Mouse (Mus musculus) liver, embryonic 12.5 days (tissue): ENCODE data around the gene C1qtnf6. TPM values are rescaled to one million over a fixed set of nuclear protein-coding genes. Genes with fewer than 3 reads are reported as not detected.

Source experiments
- ATAC-seq: fragments of 200-750 bp; cut with Nextera tagmentation; 2 replicates; pipeline ENCODE4 v1.8.0; 2017; ENCODE audit warnings: moderate number of reproducible peaks, mild to moderate bottlenecking, moderate library complexity
- H3K27ac ChIP-seq: fragments of 300-500 bp; sonication (generic); 2 replicates; pipeline ENCODE4 v1.5.1; 2016; ENCODE audit warnings: mild to moderate bottlenecking
- H3K27me3 ChIP-seq: fragments of 300-500 bp; sonication (generic); replicated peaks from 2 replicates; pipeline ENCODE4 v1.6.1; 2016; ENCODE audit warnings: mild to moderate bottlenecking, moderate library complexity
- H3K36me3 ChIP-seq: fragments of 300-500 bp; sonication (generic); 2 replicates; pipeline ENCODE4 v1.6.1; 2016; ENCODE audit warnings: mild to moderate bottlenecking, moderate library complexity
- H3K4me1 ChIP-seq: fragments of 300-500 bp; sonication (generic); 2 replicates; pipeline ENCODE4 v1.6.1; 2016
- H3K4me2 ChIP-seq: fragments of 300-500 bp; sonication (generic); 2 replicates; pipeline ENCODE4 v1.6.1; 2016; ENCODE audit warnings: mild to moderate bottlenecking, moderate library complexity
- H3K4me3 ChIP-seq: fragments of 300-500 bp; sonication (generic); 2 replicates; pipeline ENCODE4 v1.5.1; 2016; ENCODE audit warnings: mild to moderate bottlenecking, moderate library complexity
- H3K9ac ChIP-seq: fragments of 300-500 bp; sonication (generic); 2 replicates; pipeline ENCODE4 v1.6.1; 2016; ENCODE audit warnings: mild to moderate bottlenecking, moderate library complexity
- H3K9me3 ChIP-seq: fragments of 300-500 bp; sonication (generic); replicated peaks from 2 replicates; pipeline ENCODE4 v1.6.1; 2016; ENCODE audit warnings: mild to moderate bottlenecking, moderate library complexity
- WGBS: fragments of 180-500 bp; shearing (Covaris S2); methylation state at CpG from one replicate; pipeline ENCODE4 v1.1.7; 2016; ENCODE audit not compliant: insufficient replicate concordance; 5-methylcytosine and 5-hydroxymethylcytosine counted together
- polyA plus RNA-seq: library from polyadenylated mRNA; unstranded; fragments of >200 nt; fragmentation: Nextera tagmentation; extraction: Ambion mirVana; gene quantifications from 2 replicates; pipeline ENCODE4 v1.2.1, GENCODE M21; 2016

C1qtnf6 gene
- polyA plus RNA-seq, 1 experiment from 2014 or later = 5.6 TPM

- Histone ChIP-seq H3K9me3 (no peaks in the 10 kb centered on the region), H3K4me2 (no peak overlapping the region), H3K27ac (no peak overlapping the region), H3K9ac (no peak overlapping the region), H3K4me3 (no peak overlapping the region), H3K4me1 (peaks cover 4% of the 10 kb centered on the region; the same call in 1 of the 2 replicates), H3K27me3 (peaks cover 86% of the 10 kb centered on the region), H3K36me3 (no peaks in the 10 kb centered on the region)
- 60% methylated on average over 7 of the region's 7 CpGs for WGBS
- ATAC-seq = no peak
Measured at GRCm38 (mm10) chr15:78542767-78543303, 11.6 kb upstream of the C1qtnf6 start.

GRCm38 (mm10) chr15:78542098-78542766 is 11.0 kb upstream of the C1qtnf6 start:
- no peaks in the 10 kb centered on the region for H3K36me3 ChIP-seq
- H3K4me2 ChIP-seq = no peak overlapping the region
- H3K9ac ChIP-seq = no peak overlapping the region
- no peaks in the 10 kb centered on the region for H3K9me3 ChIP-seq
- WGBS = 63% methylated on average over 3 of the region's 3 CpGs
- no peak for ATAC-seq
- no peak overlapping the region for H3K4me3 ChIP-seq
- peaks cover 88% of the 10 kb centered on the region for H3K27me3 ChIP-seq
- H3K4me1 ChIP-seq = no peaks in the 10 kb centered on the region
- H3K27ac ChIP-seq = no peak overlapping the region

GRCm38 (mm10) chr15:78541606-78542005 is 10.4 kb upstream of the C1qtnf6 start:
- 53% methylated on average over 3 of the region's 3 CpGs for WGBS
- Histone ChIP-seq H3K4me1 (no peaks in the 10 kb centered on the region), H3K9me3 (no peaks in the 10 kb centered on the region), H3K27ac (no peak overlapping the region), H3K9ac (no peak overlapping the region), H3K27me3 (peaks cover 88% of the 10 kb centered on the region), H3K4me3 (no peak overlapping the region), H3K36me3 (no peaks in the 10 kb centered on the region), H3K4me2 (no peak overlapping the region)
- no peak for ATAC-seq

- no peak for ATAC-seq
- H3K4me3 ChIP-seq = no peak overlapping the region
- H3K9me3 ChIP-seq = no peaks in the 10 kb centered on the region
- H3K27me3 ChIP-seq = peaks cover 89% of the 10 kb centered on the region
- no peak overlapping the region for H3K4me2 ChIP-seq
- H3K4me1 ChIP-seq = 0 out of 2 replicates have a peak, but pooled peaks cover 4% of the 10 kb centered on the region
- no peak overlapping the region for H3K9ac ChIP-seq
- no peak overlapping the region for H3K27ac ChIP-seq
- WGBS = 56% methylated on average over 3 of the region's 3 CpGs
- H3K36me3 ChIP-seq = no peaks in the 10 kb centered on the region
Measured at GRCm38 (mm10) chr15:78541036-78541435, 9.8 kb upstream of the C1qtnf6 start.

- no peak for ATAC-seq
- Histone ChIP-seq H3K4me3 (no peak overlapping the region), H3K27me3 (peaks cover 49% of the 10 kb centered on the region), H3K9me3 (no peaks in the 10 kb centered on the region), H3K9ac (no peak overlapping the region), H3K36me3 (no peaks in the 10 kb centered on the region), H3K4me1 (peaks cover 26% of the 10 kb centered on the region), H3K27ac (no peak overlapping the region), H3K4me2 (no peak overlapping the region)
- 61% methylated on average over 10 of the region's 10 CpGs for WGBS
Measured at GRCm38 (mm10) chr15:78535723-78536421, 4.7 kb upstream of the C1qtnf6 start.

GRCm38 (mm10) chr15:78533346-78533835 is 2.2 kb upstream of the C1qtnf6 start:
- no peak overlapping the region for H3K4me3 ChIP-seq
- 68% methylated on average over 10 of the region's 10 CpGs for WGBS
- no peak overlapping the region for H3K9ac ChIP-seq
- H3K9me3 ChIP-seq = no peaks in the 10 kb centered on the region
- H3K27me3 ChIP-seq = peaks cover 37% of the 10 kb centered on the region
- 0 out of 2 replicates have a peak overlapping the region, but pooled peaks have one; percentile 62 for H3K27ac ChIP-seq
- ATAC-seq = no peak
- H3K4me1 ChIP-seq = peaks cover 51% of the 10 kb centered on the region
- H3K4me2 ChIP-seq = no peak overlapping the region
- H3K36me3 ChIP-seq = no peaks in the 10 kb centered on the region

GRCm38 (mm10) chr15:78532566-78533345 is 1.5 kb upstream of the C1qtnf6 start:
- no peak overlapping the region for H3K4me3 ChIP-seq
- peak overlapping the region; percentile 62 for H3K27ac ChIP-seq
- peaks cover 54% of the 10 kb centered on the region for H3K4me1 ChIP-seq
- no peaks in the 10 kb centered on the region for H3K36me3 ChIP-seq
- 58% methylated on average over 10 of the region's 10 CpGs for WGBS
- no peaks in the 10 kb centered on the region for H3K9me3 ChIP-seq
- peaks cover 31% of the 10 kb centered on the region for H3K27me3 ChIP-seq
- peak overlapping the region; percentile 54 for H3K4me2 ChIP-seq
- ATAC-seq = no peak
- H3K9ac ChIP-seq = no peak overlapping the region

GRCm38 (mm10) chr15:78531901-78532469 is 769 bp upstream of the C1qtnf6 start:
- peak; percentile 63 for ATAC-seq

GRCm38 (mm10) chr15:78531451-78531720 is 170 bp upstream of the C1qtnf6 start:
- Histone ChIP-seq H3K27ac (no peak overlapping the region), H3K4me2 (peak overlapping the region; percentile 54), H3K27me3 (peaks cover 27% of the 10 kb centered on the region), H3K9ac (no peak overlapping the region), H3K36me3 (no peaks in the 10 kb centered on the region), H3K9me3 (no peaks in the 10 kb centered on the region), H3K4me3 (no peak overlapping the region), H3K4me1 (peaks cover 56% of the 10 kb centered on the region)
- WGBS = 56% methylated on average over 4 of the region's 4 CpGs
- ATAC-seq = no peak

More at GRCm38 (mm10) chr15:78531901-78532469, 769 bp upstream of the C1qtnf6 start:
- peaks cover 29% of the 10 kb centered on the region for H3K27me3 ChIP-seq
- 2% methylated on average over 25 of the region's 25 CpGs for WGBS
- H3K9me3 ChIP-seq = no peaks in the 10 kb centered on the region
- H3K4me2 ChIP-seq = peak overlapping the region; percentile 54
- peak overlapping the region; percentile 45; the same call in 1 of the 2 replicates for H3K27ac ChIP-seq
- peak overlapping the region; percentile 25; the same call in 1 of the 2 replicates for H3K9ac ChIP-seq
- peak overlapping the region; percentile 22 for H3K4me3 ChIP-seq
- no peaks in the 10 kb centered on the region for H3K36me3 ChIP-seq
- H3K4me1 ChIP-seq = peaks cover 57% of the 10 kb centered on the region

- no peaks in the 10 kb centered on the region for H3K36me3 ChIP-seq
- no peak overlapping the region for H3K4me2 ChIP-seq
- H3K4me1 ChIP-seq = peaks cover 51% of the 10 kb centered on the region
- H3K27ac ChIP-seq = no peak overlapping the region
- no peak overlapping the region for H3K4me3 ChIP-seq
- H3K9ac ChIP-seq = no peak overlapping the region
- H3K9me3 ChIP-seq = no peaks in the 10 kb centered on the region
- peaks cover 24% of the 10 kb centered on the region for H3K27me3 ChIP-seq
- 47% methylated on average over 3 of the region's 3 CpGs for WGBS
- ATAC-seq = no peak
Measured at GRCm38 (mm10) chr15:78530141-78530540, 1.1 kb downstream of the C1qtnf6 start.

- Histone ChIP-seq H3K27ac (peak overlapping the region; percentile 62), H3K9me3 (no peaks in the 10 kb centered on the region), H3K4me2 (peak overlapping the region; percentile 56), H3K4me1 (peaks cover 51% of the 10 kb centered on the region), H3K36me3 (no peaks in the 10 kb centered on the region), H3K4me3 (peak overlapping the region; percentile 34), H3K9ac (no peak overlapping the region), H3K27me3 (peaks cover 24% of the 10 kb centered on the region)
- WGBS = 8% methylated on average over 15 of the region's 15 CpGs
- ATAC-seq = no peak; the same call in 1 of the 2 replicates
Measured at GRCm38 (mm10) chr15:78529428-78529990, 1.7 kb downstream of the C1qtnf6 start.
